Mouse (Mus musculus): ENCODE data around the gene Arhgef28. TPM values are rescaled to one million over a fixed set of nuclear protein-coding genes. Genes with fewer than 3 reads are reported as not detected.

Arhgef28 gene
- total and polyA plus RNA-seq, 2 experiments from 2014 or later = 21.9 to 28.4 TPM

- ATAC-seq (no peak), DNase-seq (ENCODE audit: low spot score) (no peak)
- Histone ChIP-seq H3K4me3 (ENCODE audit: low read length) (no peak overlapping the region), H3K27me3 (ENCODE audit: insufficient read depth, low read length) (no peaks in the 10 kb centered on the region), H3K4me2 (ENCODE audit: low read depth, low read length) (no peak overlapping the region), H3K9ac (replicated peaks; ENCODE audit: low read length) (no peak overlapping the region), H3K9me3 (ENCODE audit: low read length) (no peaks in the 10 kb centered on the region), H3K27ac (no peak overlapping the region), H3K4me1 (ENCODE audit: insufficient read depth, low read length) (no peaks in the 10 kb centered on the region), H3K36me3 (ENCODE audit: insufficient read depth, low read length) (no peaks in the 10 kb centered on the region)
- TF ChIP-seq CTCF (IDR thresholded peaks at IDR 0.05; ENCODE audit: low read depth) = no peak
- 80% methylated on average over 5 of the region's 5 CpGs for WGBS
These were observed 200.5 kb downstream of the Arhgef28 start for GRCm38 (mm10) chr13:98005611-98006218.

DNA sequence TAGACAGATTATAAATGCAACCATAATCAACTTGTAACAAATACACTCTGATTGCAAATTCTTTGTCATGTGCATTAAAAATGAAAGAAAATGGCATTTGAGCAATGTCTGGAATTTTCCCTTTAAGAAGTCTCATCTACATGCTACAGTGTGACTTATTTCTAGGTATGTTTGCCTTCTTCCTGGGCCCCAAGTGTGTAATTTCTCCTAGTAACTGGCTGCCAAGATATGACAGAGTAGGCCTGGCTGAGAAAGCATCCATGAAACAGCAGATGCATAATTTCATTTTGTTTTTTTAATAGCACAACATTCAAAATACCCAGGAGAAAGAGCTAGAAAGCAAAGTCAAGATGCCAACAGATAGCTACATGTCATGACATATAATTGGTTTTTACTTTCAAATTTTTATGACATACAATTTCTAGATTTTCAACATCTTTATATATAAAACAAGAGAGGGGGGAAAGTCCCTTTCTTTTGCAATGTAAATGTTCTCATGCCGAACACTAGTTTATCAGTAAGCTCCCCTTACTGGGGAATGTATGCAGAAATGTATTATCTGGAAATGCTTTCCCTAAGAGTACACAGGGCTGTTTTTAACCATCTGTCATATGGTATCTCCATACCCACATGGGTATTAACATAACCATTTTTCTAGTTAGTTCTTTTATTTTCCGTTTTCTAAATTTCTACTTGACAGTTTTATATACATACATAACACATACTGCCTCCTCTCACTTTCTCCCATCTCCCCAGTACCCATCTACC lies 201.4 kb downstream of the Arhgef28 start:
- Histone ChIP-seq H3K36me3 (ENCODE audit: insufficient read depth, low read length) (no peaks in the 10 kb centered on the region), H3K4me3 (ENCODE audit: low read length) (no peak overlapping the region), H3K4me1 (ENCODE audit: insufficient read depth, low read length) (no peaks in the 10 kb centered on the region), H3K9me3 (ENCODE audit: low read length) (no peaks in the 10 kb centered on the region), H3K27ac (no peak overlapping the region), H3K27me3 (ENCODE audit: insufficient read depth, low read length) (no peaks in the 10 kb centered on the region), H3K4me2 (ENCODE audit: low read depth, low read length) (no peak overlapping the region), H3K9ac (replicated peaks; ENCODE audit: low read length) (no peak overlapping the region)
- no peak for TF ChIP-seq CTCF (IDR thresholded peaks at IDR 0.05; ENCODE audit: low read depth)
- 68% methylated on average over 2 of the region's 2 CpGs for WGBS
- DNase-seq (ENCODE audit: low spot score) (peak; percentile 16), ATAC-seq (no peak)

DNA sequence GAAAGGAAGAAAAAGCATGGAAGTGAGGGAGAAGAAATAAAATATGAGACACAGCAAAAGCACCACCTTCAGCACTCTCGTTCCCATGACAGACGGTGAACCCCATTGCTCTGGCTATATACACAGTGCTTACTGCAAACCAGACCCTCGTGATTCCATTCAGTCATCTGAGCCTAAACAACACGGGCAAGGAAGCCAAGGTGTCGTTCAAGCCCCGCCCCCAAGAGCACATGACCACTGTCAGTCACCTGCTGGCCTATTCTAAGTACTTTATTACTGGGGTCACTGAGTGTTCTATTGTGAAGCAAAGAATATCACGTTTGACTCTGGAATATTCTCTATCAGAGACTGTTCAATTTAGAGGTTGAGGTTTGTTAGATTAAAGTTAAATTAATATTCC lies 202.5 kb downstream of the Arhgef28 start:
- no peak overlapping the region for H3K4me2 ChIP-seq (ENCODE audit: low read depth, low read length)
- no peak overlapping the region for H3K4me3 ChIP-seq (ENCODE audit: low read length)
- TF ChIP-seq CTCF (IDR thresholded peaks at IDR 0.05; ENCODE audit: low read depth) = no peak
- DNase-seq (ENCODE audit: low spot score) = no peak
- no peak overlapping the region for H3K9ac ChIP-seq (replicated peaks; ENCODE audit: low read length)
- H3K27me3 ChIP-seq (ENCODE audit: insufficient read depth, low read length) = no peaks in the 10 kb centered on the region
- no peaks in the 10 kb centered on the region for H3K9me3 ChIP-seq (ENCODE audit: low read length)
- no peak overlapping the region for H3K27ac ChIP-seq
- H3K4me1 ChIP-seq (ENCODE audit: insufficient read depth, low read length) = no peaks in the 10 kb centered on the region
- no peak for ATAC-seq
- no peaks in the 10 kb centered on the region for H3K36me3 ChIP-seq (ENCODE audit: insufficient read depth, low read length)
- 53% methylated on average over 7 of the region's 7 CpGs for WGBS

DNA sequence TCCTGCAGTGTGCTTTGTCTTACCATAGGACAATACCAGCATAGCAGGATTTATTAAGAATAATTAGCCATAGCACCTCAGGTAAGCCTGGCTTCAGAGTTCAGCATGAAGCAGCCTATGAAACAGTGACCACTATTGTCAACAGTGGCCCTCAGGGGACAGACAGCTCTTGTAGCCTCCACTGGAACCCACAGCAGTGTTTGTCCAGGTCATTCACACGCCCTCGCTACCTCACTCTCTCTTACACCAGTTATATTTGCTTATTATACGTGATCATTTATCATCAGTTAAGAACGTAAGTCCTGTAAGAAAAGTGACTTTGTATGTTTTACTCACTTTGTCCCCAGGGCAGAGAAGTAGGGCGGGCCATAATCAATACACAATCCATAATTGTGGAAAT lies 203.6 kb downstream of the Arhgef28 start:
- no peaks in the 10 kb centered on the region for H3K4me1 ChIP-seq (ENCODE audit: insufficient read depth, low read length)
- no peak overlapping the region for H3K9ac ChIP-seq (replicated peaks; ENCODE audit: low read length)
- no peaks in the 10 kb centered on the region for H3K27me3 ChIP-seq (ENCODE audit: insufficient read depth, low read length)
- H3K9me3 ChIP-seq (ENCODE audit: low read length) = no peaks in the 10 kb centered on the region
- H3K36me3 ChIP-seq (ENCODE audit: insufficient read depth, low read length) = no peaks in the 10 kb centered on the region
- no peak overlapping the region for H3K27ac ChIP-seq
- no peak for ATAC-seq
- TF ChIP-seq CTCF (IDR thresholded peaks at IDR 0.05; ENCODE audit: low read depth) = no peak
- no peak overlapping the region for H3K4me2 ChIP-seq (ENCODE audit: low read depth, low read length)
- DNase-seq (ENCODE audit: low spot score) = no peak
- H3K4me3 ChIP-seq (ENCODE audit: low read length) = no peak overlapping the region
- WGBS = 93% methylated on average over 5 of the region's 5 CpGs

DNA sequence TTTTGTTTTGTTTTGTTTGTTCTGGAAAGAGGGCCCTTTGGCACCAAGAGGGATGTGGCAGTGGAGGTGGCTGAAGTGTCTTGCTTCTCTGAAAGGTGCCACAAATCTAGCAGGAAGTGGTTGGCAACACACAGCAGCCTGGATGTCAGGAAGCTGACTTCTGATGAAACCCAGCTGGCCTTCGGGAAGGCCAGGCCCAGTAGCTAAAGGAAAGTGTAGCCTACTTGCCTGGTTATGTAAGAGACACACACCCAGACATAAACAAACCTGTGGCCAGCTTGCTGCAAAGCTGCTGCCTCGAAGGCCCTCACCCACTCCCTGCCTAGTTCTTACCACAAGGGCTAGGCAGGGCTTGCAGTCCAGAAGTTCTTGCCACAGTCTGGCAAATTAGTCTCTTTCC lies 204.1 kb downstream of the Arhgef28 start:
- Histone ChIP-seq H3K9me3 (ENCODE audit: low read length) (no peaks in the 10 kb centered on the region), H3K27me3 (ENCODE audit: insufficient read depth, low read length) (no peaks in the 10 kb centered on the region), H3K9ac (replicated peaks; ENCODE audit: low read length) (no peak overlapping the region), H3K4me2 (ENCODE audit: low read depth, low read length) (no peak overlapping the region), H3K36me3 (ENCODE audit: insufficient read depth, low read length) (no peaks in the 10 kb centered on the region), H3K27ac (no peak overlapping the region), H3K4me1 (ENCODE audit: insufficient read depth, low read length) (no peaks in the 10 kb centered on the region), H3K4me3 (ENCODE audit: low read length) (no peak overlapping the region)
- DNase-seq (ENCODE audit: low spot score) (no peak), ATAC-seq (no peak)
- WGBS = 60% methylated on average over 2 of the region's 2 CpGs
- TF ChIP-seq CTCF (IDR thresholded peaks at IDR 0.05; ENCODE audit: low read depth) = no peak

- no peak overlapping the region for H3K4me3 ChIP-seq (ENCODE audit: low read length)
- no peak for TF ChIP-seq CTCF (IDR thresholded peaks at IDR 0.05; ENCODE audit: low read depth)
- ATAC-seq (no peak), DNase-seq (ENCODE audit: low spot score) (no peak)
- H3K9me3 ChIP-seq (ENCODE audit: low read length) = no peaks in the 10 kb centered on the region
- H3K27ac ChIP-seq = no peak overlapping the region
- H3K4me1 ChIP-seq (ENCODE audit: insufficient read depth, low read length) = no peaks in the 10 kb centered on the region
- H3K4me2 ChIP-seq (ENCODE audit: low read depth, low read length) = no peak overlapping the region
- 71% methylated on average over 11 of the region's 11 CpGs for WGBS
- no peaks in the 10 kb centered on the region for H3K27me3 ChIP-seq (ENCODE audit: insufficient read depth, low read length)
- H3K9ac ChIP-seq (replicated peaks; ENCODE audit: low read length) = no peak overlapping the region
- H3K36me3 ChIP-seq (ENCODE audit: insufficient read depth, low read length) = no peaks in the 10 kb centered on the region
These were observed 204.5 kb downstream of the Arhgef28 start for GRCm38 (mm10) chr13:98001719-98002118.

DNA sequence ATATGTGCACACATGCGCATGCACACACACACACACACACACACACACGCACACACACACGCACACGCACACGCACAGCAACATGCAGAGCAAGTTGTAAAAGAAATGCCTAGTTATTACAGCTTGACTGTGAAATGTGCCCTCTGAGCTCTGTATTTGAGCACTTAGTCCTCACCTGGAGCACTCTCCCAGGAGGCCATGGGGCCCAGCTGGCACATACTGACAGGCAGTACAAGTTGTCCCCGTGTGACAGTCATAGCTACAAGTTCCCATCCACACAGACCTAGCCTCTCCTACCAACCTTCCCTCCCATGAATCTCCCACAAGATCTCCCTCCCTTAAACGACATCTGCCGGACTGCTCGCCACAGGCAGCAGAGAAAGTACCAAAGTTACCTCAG lies 205.4 kb downstream of the Arhgef28 start:
- no peak for TF ChIP-seq CTCF (IDR thresholded peaks at IDR 0.05; ENCODE audit: low read depth)
- no peaks in the 10 kb centered on the region for H3K4me1 ChIP-seq (ENCODE audit: insufficient read depth, low read length)
- H3K27me3 ChIP-seq (ENCODE audit: insufficient read depth, low read length) = no peaks in the 10 kb centered on the region
- no peak overlapping the region for H3K9ac ChIP-seq (replicated peaks; ENCODE audit: low read length)
- ATAC-seq = no peak
- H3K36me3 ChIP-seq (ENCODE audit: insufficient read depth, low read length) = no peaks in the 10 kb centered on the region
- no peak for DNase-seq (ENCODE audit: low spot score)
- no peak overlapping the region for H3K4me2 ChIP-seq (ENCODE audit: low read depth, low read length)
- WGBS = 83% methylated on average over 9 of the region's 9 CpGs
- H3K4me3 ChIP-seq (ENCODE audit: low read length) = no peak overlapping the region
- no peak overlapping the region for H3K27ac ChIP-seq
- no peaks in the 10 kb centered on the region for H3K9me3 ChIP-seq (ENCODE audit: low read length)

Measured in hindbrain, postnatal 0 days (tissue).